Mouse (Mus musculus) ES-E14 (cell line): Measurements from ENCODE around the gene Zfp583.

Experiments
- CHD2 ChIP-seq: IDR thresholded peaks from 2 replicates; pipeline ENCODE4 v1.6.1; 2014; ENCODE audit warnings: mild to moderate bottlenecking, low read depth, low read length, inconsistent platforms
- HCFC1 ChIP-seq: IDR thresholded peaks from 2 replicates; pipeline ENCODE4 v1.6.1; 2012; ENCODE audit warnings: low read length, inconsistent platforms, borderline replicate concordance; ENCODE audit not compliant: insufficient read depth
- MAFK ChIP-seq: IDR thresholded peaks from 2 replicates; pipeline ENCODE4 v1.6.1; 2014; ENCODE audit warnings: mild to moderate bottlenecking, low read depth, low read length, inconsistent platforms; ENCODE audit not compliant: insufficient read depth
- ZC3H11A ChIP-seq: IDR thresholded peaks from 2 replicates; pipeline ENCODE4 v1.6.1; 2012; ENCODE audit warnings: low read depth, mild to moderate bottlenecking, inconsistent platforms, low read length, borderline replicate concordance
- ZNF384 ChIP-seq: IDR thresholded peaks from 2 replicates; pipeline ENCODE4 v1.6.1; 2012; ENCODE audit warnings: low read depth, low read length, inconsistent platforms

DNA sequence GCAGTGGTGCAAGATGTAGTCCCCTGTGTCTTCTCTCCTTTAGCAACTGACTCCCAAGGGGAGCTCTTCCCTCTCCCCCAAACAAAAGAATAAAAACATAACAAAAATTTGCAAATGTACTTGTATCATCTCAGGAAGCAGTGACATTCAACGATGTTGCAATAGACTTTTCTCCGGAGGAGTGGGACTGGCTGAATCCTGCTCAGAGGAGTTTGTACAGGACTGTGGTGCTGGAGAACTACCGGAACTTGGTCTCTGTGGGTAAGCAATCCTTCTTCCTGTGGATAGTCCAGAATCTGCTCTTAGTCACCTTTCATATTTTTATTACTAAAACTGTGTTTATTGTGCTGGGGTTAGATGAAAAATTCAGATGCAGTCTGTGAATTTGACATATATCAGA lies 41.9 kb upstream of the Zfp583 start:
- TF ChIP-seq CHD2, result no peak
- TF ChIP-seq HCFC1, result no peak
- no peak for TF ChIP-seq MAFK
- no peak for TF ChIP-seq ZC3H11A
- TF ChIP-seq ZNF384, result no peak
